Mouse (Mus musculus) midbrain, postnatal 0 days (tissue): ENCODE measurements around the gene Slc37a1. TPM values are rescaled to one million over a fixed set of nuclear protein-coding genes. Genes with fewer than 3 reads are reported as not detected.

Experiments
- ATAC-seq: fragments of 200-750 bp; cut with Nextera tagmentation; 2 replicates; pipeline ENCODE4 v1.8.0; 2017; ENCODE audit warnings: moderate number of reproducible peaks, mild to moderate bottlenecking, moderate TSS enrichment, moderate library complexity; ENCODE audit not compliant: low FRiP score
- DNase-seq: peaks from one replicate; pipeline ENCODE4 v3.0.0-alpha.2; 2015; ENCODE audit warnings: low spot score
- H3K27ac ChIP-seq: fragments of 300-500 bp; sonication (generic); 2 replicates; pipeline ENCODE4 v1.5.1; 2014; ENCODE audit warnings: low read depth, mild to moderate bottlenecking, low read length, mixed read lengths
- H3K27me3 ChIP-seq: fragments of 300-500 bp; sonication (generic); 2 replicates; pipeline ENCODE4 v1.6.1; 2014; ENCODE audit warnings: low read length, control low read depth, mixed read lengths; ENCODE audit not compliant: insufficient read depth
- H3K36me3 ChIP-seq: fragments of 300-500 bp; sonication (generic); 2 replicates; pipeline ENCODE4 v1.6.1; 2014; ENCODE audit warnings: low read length, control low read depth, mixed read lengths; ENCODE audit not compliant: insufficient read depth
- H3K4me1 ChIP-seq: fragments of 300-500 bp; sonication (generic); 2 replicates; pipeline ENCODE4 v1.6.1; 2014; ENCODE audit warnings: mild to moderate bottlenecking, control low read depth, antibody characterized with exemption, low read length, mixed read lengths; ENCODE audit not compliant: insufficient read depth
- H3K4me2 ChIP-seq: fragments of 300-500 bp; sonication (generic); 2 replicates; pipeline ENCODE4 v1.6.1; 2014; ENCODE audit warnings: low read depth, mild to moderate bottlenecking, low read length, mixed read lengths; ENCODE audit not compliant: poor library complexity, severe bottlenecking
- H3K4me3 ChIP-seq: fragments of 300-500 bp; sonication (generic); 2 replicates; pipeline ENCODE4 v1.5.1; 2014; ENCODE audit warnings: low read depth, mild to moderate bottlenecking, low read length, moderate library complexity
- H3K9ac ChIP-seq: fragments of 300-500 bp; sonication (generic); replicated peaks from 2 replicates; pipeline ENCODE4 v1.6.1; 2014; ENCODE audit warnings: mild to moderate bottlenecking, low read length, moderate library complexity, mixed read lengths; ENCODE audit not compliant: poor library complexity, severe bottlenecking
- H3K9me3 ChIP-seq: fragments of 300-500 bp; sonication (generic); 2 replicates; pipeline ENCODE4 v1.6.1; 2016; ENCODE audit warnings: low read length, control low read depth
- CTCF ChIP-seq: IDR thresholded peaks from 2 replicates; pipeline ENCODE4 v1.5.1; 2016; ENCODE audit warnings: antibody characterized with exemption, mild to moderate bottlenecking
- WGBS: fragments of 180-500 bp; shearing (Covaris S2); extraction: QIAGEN DNeasy Blood & Tissue Kit; methylation state at CpG from one replicate; pipeline ENCODE4 v1.1.7; 2014; 5-methylcytosine and 5-hydroxymethylcytosine counted together
- polyA plus RNA-seq: library from polyadenylated mRNA; unstranded; fragments of >200 nt; fragmentation: Nextera tagmentation; extraction: Ambion mirVana; gene quantifications from 2 replicates; pipeline ENCODE4 v1.2.1, GENCODE M21; 2015
- total RNA-seq: library from RNA; depleted of rRNA; stranded (reverse); fragments of >200 nt; gene quantifications from 2 replicates; pipeline ENCODE4 v1.2.3, GENCODE M21; 2014

Slc37a1 gene
- total and polyA plus RNA-seq, 2 experiments from 2014 or later = 6.9 to 11.0 TPM

GRCm38 (mm10) chr17:31253951-31254350, 32.6 kb upstream of the Slc37a1 start:
- no peak overlapping the region for H3K4me2 ChIP-seq
- no peak overlapping the region for H3K4me3 ChIP-seq
- H3K9me3 ChIP-seq = no peaks in the 10 kb centered on the region
- H3K36me3 ChIP-seq = no peaks in the 10 kb centered on the region
- H3K27ac ChIP-seq = no peak overlapping the region
- no peak for TF ChIP-seq CTCF
- ATAC-seq (no peak), DNase-seq (no peak)
- H3K9ac ChIP-seq = no peak overlapping the region
- H3K27me3 ChIP-seq = no peaks in the 10 kb centered on the region
- 66% methylated on average over 5 of the region's 5 CpGs for WGBS
- peaks cover 3% of the 10 kb centered on the region; the same call in 1 of the 2 replicates for H3K4me1 ChIP-seq

DNA sequence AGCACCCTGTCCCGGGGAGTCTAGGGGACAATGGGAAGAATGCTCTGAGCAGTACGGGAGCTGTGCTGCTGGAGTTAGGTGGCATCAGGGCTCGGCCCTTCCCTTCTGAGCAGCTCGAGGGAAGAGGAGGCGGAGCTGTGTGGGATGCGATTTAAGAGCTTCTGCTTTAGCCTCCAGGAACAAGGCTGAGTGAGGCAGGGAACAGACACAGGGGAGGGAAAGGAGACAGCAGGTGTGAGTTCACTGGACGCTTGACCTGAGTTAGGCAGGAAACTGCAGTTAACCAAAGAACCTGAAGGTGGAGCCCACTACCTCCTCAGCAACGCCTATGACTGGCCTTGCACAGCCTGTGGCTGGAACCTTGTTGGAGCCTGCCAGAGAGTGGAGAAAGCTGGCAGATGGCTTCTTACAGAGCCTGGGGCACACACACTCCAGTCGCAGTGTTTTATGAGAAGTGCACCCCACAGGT, 32.1 kb upstream of the Slc37a1 start:
- H3K4me2 ChIP-seq = no peak overlapping the region
- WGBS = 5% methylated on average over 9 of the region's 9 CpGs
- ATAC-seq = peak; percentile 69; the same call in 1 of the 2 replicates
- no peak overlapping the region for H3K9ac ChIP-seq
- TF ChIP-seq CTCF = peak; percentile 84
- peaks cover 3% of the 10 kb centered on the region; the same call in 1 of the 2 replicates for H3K4me1 ChIP-seq
- no peaks in the 10 kb centered on the region for H3K36me3 ChIP-seq
- H3K27me3 ChIP-seq = no peaks in the 10 kb centered on the region
- H3K27ac ChIP-seq = no peak overlapping the region
- no peak overlapping the region for H3K4me3 ChIP-seq
- no peaks in the 10 kb centered on the region for H3K9me3 ChIP-seq
- DNase-seq = peak; percentile 87

DNA sequence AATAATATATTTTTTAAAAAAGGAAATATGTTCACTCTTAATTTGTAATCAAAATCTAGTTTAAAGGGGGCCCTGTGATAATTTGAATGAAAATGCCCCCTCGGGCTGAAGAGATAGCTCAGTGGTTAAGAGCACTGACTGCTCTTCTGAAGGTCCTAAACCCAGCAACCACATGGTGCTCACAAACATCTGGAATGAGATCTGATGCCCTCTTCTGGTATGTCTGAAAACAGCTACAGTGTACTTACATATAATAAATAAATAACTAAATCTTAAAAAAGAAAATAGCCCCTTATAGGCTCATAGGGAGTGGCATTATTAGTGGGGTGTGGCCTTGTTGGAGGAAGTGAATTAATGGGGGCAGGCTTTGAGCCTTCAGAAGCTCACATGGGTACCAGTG, 29.4 kb upstream of the Slc37a1 start:
- DNase-seq = no peak
- no peak overlapping the region for H3K27ac ChIP-seq

GRCm38 (mm10) chr17:31257898-31258297, 28.7 kb upstream of the Slc37a1 start:
- no peak for TF ChIP-seq CTCF
- H3K9ac ChIP-seq = no peak overlapping the region
- ATAC-seq = no peak
- H3K4me3 ChIP-seq = no peak overlapping the region
- no peak overlapping the region for H3K4me2 ChIP-seq
- H3K4me1 ChIP-seq = peaks cover 3% of the 10 kb centered on the region; the same call in 1 of the 2 replicates
- H3K27me3 ChIP-seq = no peaks in the 10 kb centered on the region
- no peaks in the 10 kb centered on the region for H3K36me3 ChIP-seq
- 97% methylated on average over 12 of the region's 12 CpGs for WGBS
- no peak for DNase-seq
- no peak overlapping the region for H3K27ac ChIP-seq
- H3K9me3 ChIP-seq = no peaks in the 10 kb centered on the region

More for the DNA sequence above, 29.4 kb upstream of the Slc37a1 start:
- Histone ChIP-seq H3K9me3 (no peaks in the 10 kb centered on the region), H3K4me2 (no peak overlapping the region), H3K9ac (no peak overlapping the region), H3K4me1 (peaks cover 3% of the 10 kb centered on the region; the same call in 1 of the 2 replicates), H3K27me3 (no peaks in the 10 kb centered on the region), H3K4me3 (no peak overlapping the region), H3K36me3 (no peaks in the 10 kb centered on the region)
- peak; percentile 35 for TF ChIP-seq CTCF
- no peak for ATAC-seq
- WGBS = 85% methylated on average over 1 of the region's 1 CpGs

DNA sequence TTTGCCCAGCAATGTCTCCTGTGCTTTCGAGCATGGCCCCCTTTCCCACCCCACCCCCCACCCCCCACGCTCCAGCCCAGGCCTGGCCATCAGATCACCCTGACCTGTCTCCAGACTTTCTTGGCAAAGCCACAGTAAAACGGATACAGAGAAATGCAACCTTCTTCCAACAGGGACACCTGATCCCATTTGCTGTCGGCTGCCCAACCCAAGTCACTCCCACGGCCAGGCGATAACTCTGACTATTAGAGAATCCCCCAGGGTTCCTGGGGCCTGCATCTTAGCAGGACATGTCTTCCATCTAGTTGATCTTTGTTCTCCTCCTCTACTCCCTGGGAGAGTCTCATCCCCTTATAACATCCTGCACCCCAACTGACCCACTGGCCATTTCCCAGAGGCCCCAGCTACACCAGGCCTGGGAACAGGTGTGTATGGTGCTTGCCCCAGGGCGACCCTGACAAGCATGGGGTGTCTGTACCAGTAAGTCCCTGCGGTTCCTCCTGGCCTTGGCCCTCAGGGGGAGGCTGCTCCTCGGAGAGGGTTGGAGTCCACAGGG, 28.2 kb upstream of the Slc37a1 start:
- ATAC-seq (no peak), DNase-seq (no peak)
- Histone ChIP-seq H3K4me3 (no peak overlapping the region), H3K27ac (no peak overlapping the region), H3K4me2 (no peak overlapping the region), H3K27me3 (no peaks in the 10 kb centered on the region), H3K4me1 (peaks cover 3% of the 10 kb centered on the region; the same call in 1 of the 2 replicates), H3K9me3 (no peaks in the 10 kb centered on the region), H3K9ac (no peak overlapping the region), H3K36me3 (no peaks in the 10 kb centered on the region)
- no peak for TF ChIP-seq CTCF
- 88% methylated on average over 9 of the region's 9 CpGs for WGBS

DNA sequence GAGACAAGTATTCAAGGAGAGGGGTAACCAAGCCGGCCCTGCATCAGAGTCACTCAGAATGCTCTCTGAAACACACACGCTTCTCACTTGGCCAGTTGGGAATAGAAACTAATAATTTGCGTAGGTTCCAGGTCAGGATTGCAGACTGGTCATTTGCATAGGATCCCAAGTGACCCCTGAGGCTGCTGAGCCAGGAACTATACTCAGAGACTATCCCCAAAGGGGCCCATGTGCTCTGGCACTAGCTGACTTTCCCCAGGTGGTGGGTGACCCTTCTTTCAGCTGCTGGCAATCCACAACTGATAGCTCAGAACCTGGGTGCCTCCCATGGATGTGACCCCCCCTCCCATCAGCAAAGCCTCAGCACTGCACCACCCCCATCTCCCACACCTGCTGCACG, 27.4 kb upstream of the Slc37a1 start:
- Histone ChIP-seq H3K36me3 (no peaks in the 10 kb centered on the region), H3K27ac (no peak overlapping the region), H3K9ac (no peak overlapping the region), H3K27me3 (no peaks in the 10 kb centered on the region), H3K4me1 (peaks cover 3% of the 10 kb centered on the region; the same call in 1 of the 2 replicates), H3K4me2 (no peak overlapping the region), H3K9me3 (no peaks in the 10 kb centered on the region), H3K4me3 (no peak overlapping the region)
- TF ChIP-seq CTCF = no peak
- 70% methylated on average over 4 of the region's 4 CpGs for WGBS
- no peak for DNase-seq
- ATAC-seq = no peak
